8 mouse cellular contexts compared by ENCODE assay signal in the genomic region with DNA sequence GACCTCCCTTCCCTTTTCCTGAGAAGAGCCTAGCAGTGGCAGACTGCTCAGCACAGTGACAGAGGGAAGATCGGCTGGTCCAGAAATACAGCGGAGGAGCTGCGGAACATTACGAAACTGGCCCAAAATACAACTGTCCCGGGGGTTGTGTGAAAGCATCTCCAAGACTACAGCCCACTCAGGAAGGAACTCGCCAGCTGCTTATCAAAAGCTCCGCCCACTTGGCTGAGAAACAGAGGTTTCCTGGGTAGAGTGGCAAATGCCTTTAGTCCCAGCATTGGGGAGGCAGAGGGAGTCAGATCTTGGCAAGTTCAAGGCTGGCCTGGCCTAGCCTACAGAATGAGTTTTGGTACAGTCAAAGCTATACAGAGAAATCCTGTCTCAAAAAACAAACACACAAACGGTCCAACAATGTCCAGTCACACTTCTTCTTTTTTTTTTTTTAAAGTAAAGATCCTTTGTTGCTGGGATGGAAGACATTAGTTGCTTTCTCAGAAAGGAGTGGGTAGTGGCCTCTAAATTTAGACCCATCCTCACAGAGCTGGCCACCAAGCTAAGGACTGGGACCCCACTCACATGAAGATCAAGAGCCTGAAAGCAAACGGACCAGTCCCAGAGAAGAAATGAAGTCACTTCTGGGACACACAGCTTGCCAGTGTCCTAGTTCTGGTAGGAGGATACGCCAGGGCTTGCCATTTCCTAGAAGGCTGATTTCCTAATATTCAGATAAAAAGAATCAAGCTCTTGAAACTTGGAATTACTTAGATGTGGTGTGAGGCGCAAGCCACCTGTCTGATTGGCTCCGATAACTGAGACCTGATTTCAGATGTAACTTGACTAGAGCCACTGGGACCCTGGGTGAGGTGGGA. TPM values are rescaled to one million over a fixed set of nuclear protein-coding genes. Genes with fewer than 3 reads are reported as not detected.
DNase-seq lines count a peak whose midpoint lies in the region; ATAC-seq and TF ChIP-seq lines count a peak whose summit lies in the region.

No protein-coding gene starts in this region.

- H3K9ac ChIP-seq in forebrain, postnatal 0 days: no peak overlapping the region
- H3K9ac ChIP-seq in hindbrain, embryonic 11.5 days (ENCODE audit: low read depth, low read length): no peak overlapping the region

- 54% methylated on average over 12 of the region's 12 CpGs for WGBS in forebrain, postnatal 0 days
- 74% methylated on average over 12 of the region's 12 CpGs for WGBS in hindbrain, embryonic 11.5 days

- DNase-seq in G1E (ENCODE audit: low spot score): peak; percentile 51
- peak; percentile 64 to 72 for DNase-seq in adrenal gland, adult 18-20 months (ENCODE audit: low spot score in 2 of 2)
- DNase-seq in forebrain, postnatal 0 days: peak; percentile 56
- DNase-seq in hindbrain, embryonic 11.5 days (ENCODE audit: low spot score): no peak
- peak; percentile 81 to 82 for DNase-seq in left cerebral cortex, adult 2 months (ENCODE audit: extremely low spot score in 1 of 2, low spot score in 2 of 2)
- DNase-seq in lung, postnatal 4 days: peak; percentile 84 to 89
- peak; percentile 50 for DNase-seq in splenic B cell, adult 2 months (ENCODE audit: low read depth, low spot score)
- no peak for DNase-seq in embryo, embryonic 11 days

- no peak for TF ChIP-seq CTCF in G1E (IDR thresholded peaks at IDR 0.05; ENCODE audit: low read depth, low read length)
- no peak for TF ChIP-seq CTCF in forebrain, postnatal 0 days (IDR thresholded peaks at IDR 0.05; ENCODE audit: low read depth)
- TF ChIP-seq CTCF in left cerebral cortex, adult 2 months (IDR thresholded peaks at IDR 0.05): no peak

- peaks cover 84% of the 10 kb centered on the region for H3K36me3 ChIP-seq in G1E (replicated peaks)
- peaks cover 7% of the 10 kb centered on the region for H3K36me3 ChIP-seq in forebrain, postnatal 0 days (ENCODE audit: insufficient read depth)
- H3K36me3 ChIP-seq in hindbrain, embryonic 11.5 days (ENCODE audit: control insufficient read depth, insufficient read depth, low read length): no peaks in the 10 kb centered on the region
- H3K36me3 ChIP-seq in splenic B cell, adult 2 months (ENCODE audit: control insufficient read depth, insufficient read depth, low read length, poor library complexity, severe bottlenecking): no peaks in the 10 kb centered on the region

- no peaks in the 10 kb centered on the region for H3K27me3 ChIP-seq in G1E (ENCODE audit: insufficient read depth, low read length)
- H3K27me3 ChIP-seq in forebrain, postnatal 0 days (ENCODE audit: insufficient read depth, low read length): no peaks in the 10 kb centered on the region
- H3K27me3 ChIP-seq in hindbrain, embryonic 11.5 days (ENCODE audit: control insufficient read depth, insufficient read depth, low read length): no peaks in the 10 kb centered on the region
- H3K27me3 ChIP-seq in splenic B cell, adult 2 months (ENCODE audit: control insufficient read depth, insufficient read depth, low read length, poor library complexity, severe bottlenecking): no peaks in the 10 kb centered on the region

- H3K4me2 ChIP-seq in forebrain, postnatal 0 days (ENCODE audit: low read depth): no peak overlapping the region
- H3K4me2 ChIP-seq in hindbrain, embryonic 11.5 days (replicated peaks; ENCODE audit: low read depth, low read length): no peak overlapping the region

- H3K9me3 ChIP-seq in G1E (replicated peaks): no peaks in the 10 kb centered on the region
- H3K9me3 ChIP-seq in forebrain, postnatal 0 days (ENCODE audit: low read length): no peaks in the 10 kb centered on the region
- no peaks in the 10 kb centered on the region for H3K9me3 ChIP-seq in hindbrain, embryonic 11.5 days (ENCODE audit: control insufficient read depth, low read length)

- H3K4me1 ChIP-seq in G1E (ENCODE audit: insufficient read depth, low read depth, low read length): peaks cover 88% of the 10 kb centered on the region
- H3K4me1 ChIP-seq in forebrain, postnatal 0 days (ENCODE audit: insufficient read depth): peaks cover 12% of the 10 kb centered on the region; the same call in 1 of the 2 replicates
- H3K4me1 ChIP-seq in hindbrain, embryonic 11.5 days (replicated peaks; ENCODE audit: control insufficient read depth, insufficient read depth, low read length): peaks cover 18% of the 10 kb centered on the region

- 0 out of 2 replicates have a peak overlapping the region, but pooled peaks have one; percentile 45 for H3K27ac ChIP-seq in forebrain, postnatal 0 days (ENCODE audit: low read depth, low read length)
- H3K27ac ChIP-seq in hindbrain, embryonic 11.5 days (ENCODE audit: low read depth, low read length): 0 out of 2 replicates have a peak overlapping the region, but pooled peaks have one; percentile 6
- H3K27ac ChIP-seq in left cerebral cortex, adult 2 months: peak overlapping the region; percentile 83

- intact Hi-C loops in left cerebral cortex, adult 2 months (cut with DNase I): loop anchor here (1.0 kb wide), 1 partner anchor 24 kb away; no protein-coding TSS in a partner anchor

- peak; percentile 22 for ATAC-seq in G1E (ENCODE audit: extremely low read depth, insufficient number of reproducible peaks, low FRiP score, poor library complexity, severe bottlenecking)
- ATAC-seq in forebrain, postnatal 0 days: peak; percentile 63
- no peak for ATAC-seq in hindbrain, embryonic 11.5 days (ENCODE audit: low FRiP score)

- peak overlapping the region; percentile 8; the same call in 1 of the 2 replicates for H3K4me3 ChIP-seq in G1E (ENCODE audit: low read depth, low read length)
- H3K4me3 ChIP-seq in forebrain, postnatal 0 days (ENCODE audit: low read depth, low read length): no peak overlapping the region
- H3K4me3 ChIP-seq in hindbrain, embryonic 11.5 days (ENCODE audit: low read depth, low read length): no peak overlapping the region
- no peak overlapping the region; the same call in 1 of the 2 replicates for H3K4me3 ChIP-seq in left cerebral cortex, adult 2 months

RNA-seq across cellular contexts. Expression of a gene that starts 12.5 kb away (rescaled TPM):
- total RNA-seq in G1E (2014; fragmentation: Nextera tagmentation): 55.7 and 64.1 TPM in 2 replicates
- 26.2 and 27.5 TPM in 2 replicates for total RNA-seq in G1E (2017)
- polyA plus RNA-seq in G1E (2012): 135 and 192 TPM in 2 replicates
- 100 to 1,000 TPM in 1 of 2 experiments, 10 to 100 TPM in 1; 97.2 to 127 TPM for total RNA-seq in adrenal gland, adult 18-20 months (2021)
- total RNA-seq in forebrain, postnatal 0 days (2014; rRNA removed): 62.0 and 62.2 TPM in 2 replicates
- 76.5 and 90.8 TPM in 2 replicates for polyA plus RNA-seq in forebrain, postnatal 0 days (2015; fragmentation: Nextera tagmentation; extraction: Ambion mirVana)
- 38.3 and 48.8 TPM in 2 replicates for polyA plus RNA-seq in hindbrain, embryonic 11.5 days (2014; fragmentation: Nextera tagmentation; extraction: Ambion mirVana)
- total RNA-seq in left cerebral cortex, adult 2 months (2021): 10 to 100 TPM; 46.1 to 47.3 TPM

RNA-seq across cellular contexts. Expression of a gene that starts 46.2 kb away (rescaled TPM):
- total RNA-seq in G1E (2014; fragmentation: Nextera tagmentation) (14.2 and 21.7 TPM in 2 replicates), G1E (2017) (5.6 and 7.9 TPM in 2 replicates)
- polyA plus RNA-seq in G1E (2012): 14.9 and 16.5 TPM in 2 replicates
- total RNA-seq in adrenal gland, adult 18-20 months (2021): 10 to 100 TPM; 20.1 to 28.4 TPM
- total RNA-seq in forebrain, postnatal 0 days (2014; rRNA removed): 52.2 and 55.0 TPM in 2 replicates
- polyA plus RNA-seq in forebrain, postnatal 0 days (2015; fragmentation: Nextera tagmentation; extraction: Ambion mirVana): 22.2 and 29.8 TPM in 2 replicates
- polyA plus RNA-seq in hindbrain, embryonic 11.5 days (2014; fragmentation: Nextera tagmentation; extraction: Ambion mirVana): 6.0 and 9.7 TPM in 2 replicates
- 10 to 100 TPM; 68.3 to 74.2 TPM for total RNA-seq in left cerebral cortex, adult 2 months (2021)

Comparison
In these comparisons a context has a peak if more than half of its experiments do, and no peak if none do; other contexts are left out.
1. DNase-seq: peak in G1E (single experiment), adrenal gland, adult 18-20 months (2 of 2), forebrain, postnatal 0 days (single experiment), left cerebral cortex, adult 2 months (2 of 2), lung, postnatal 4 days (2 of 2) and splenic B cell, adult 2 months (single experiment); none in hindbrain, embryonic 11.5 days (single experiment) and embryo, embryonic 11 days (single experiment).
2. H3K27ac ChIP-seq: peak in every context shown above with its lines; median percentile 83 in left cerebral cortex, adult 2 months; 45 in forebrain, postnatal 0 days; 6 in hindbrain, embryonic 11.5 days.